Mouse (Mus musculus): ENCODE results near the gene Il1rl1. TPM values are rescaled to one million over a fixed set of nuclear protein-coding genes. Genes with fewer than 3 reads are reported as not detected.

Il1rl1 gene
- polyA plus RNA-seq, 1 experiment from 2014 or later, result 0.70 TPM

DNA sequence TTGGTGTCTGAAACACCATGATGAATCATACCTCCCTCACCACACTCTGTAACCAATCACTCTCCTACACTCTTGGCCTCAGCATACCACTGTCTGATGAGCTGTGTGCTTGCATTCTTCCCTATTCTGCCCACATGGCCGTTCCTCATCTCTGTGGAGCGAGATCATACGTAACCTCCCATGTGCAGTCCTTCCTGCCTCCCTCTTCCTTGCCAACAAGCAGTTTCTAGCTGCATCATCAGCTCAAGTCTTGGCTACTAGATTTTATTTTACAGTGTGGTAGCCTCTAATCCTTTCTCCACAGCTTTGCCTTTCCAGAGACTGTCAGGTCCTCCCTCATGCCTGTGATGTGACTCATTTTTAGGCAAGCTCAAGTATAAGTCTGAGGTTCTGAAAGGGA is 15.4 kb downstream of the Il1rl1 start:
- H3K4me1 ChIP-seq, result no peaks in the 10 kb centered on the region
- no peaks in the 10 kb centered on the region for H3K36me3 ChIP-seq
- no peak for ATAC-seq (ENCODE audit: borderline replicate concordance, extremely low read depth, low FRiP score, low TSS enrichment)
- no peak overlapping the region for H3K27ac ChIP-seq
- no peaks in the 10 kb centered on the region for H3K9me3 ChIP-seq
- H3K4me3 ChIP-seq, result no peak overlapping the region
- H3K4me2 ChIP-seq, result no peak overlapping the region
- 71% methylated on average over 3 of the region's 3 CpGs for WGBS
- no peaks in the 10 kb centered on the region for H3K27me3 ChIP-seq
- H3K9ac ChIP-seq, result no peak overlapping the region

DNA sequence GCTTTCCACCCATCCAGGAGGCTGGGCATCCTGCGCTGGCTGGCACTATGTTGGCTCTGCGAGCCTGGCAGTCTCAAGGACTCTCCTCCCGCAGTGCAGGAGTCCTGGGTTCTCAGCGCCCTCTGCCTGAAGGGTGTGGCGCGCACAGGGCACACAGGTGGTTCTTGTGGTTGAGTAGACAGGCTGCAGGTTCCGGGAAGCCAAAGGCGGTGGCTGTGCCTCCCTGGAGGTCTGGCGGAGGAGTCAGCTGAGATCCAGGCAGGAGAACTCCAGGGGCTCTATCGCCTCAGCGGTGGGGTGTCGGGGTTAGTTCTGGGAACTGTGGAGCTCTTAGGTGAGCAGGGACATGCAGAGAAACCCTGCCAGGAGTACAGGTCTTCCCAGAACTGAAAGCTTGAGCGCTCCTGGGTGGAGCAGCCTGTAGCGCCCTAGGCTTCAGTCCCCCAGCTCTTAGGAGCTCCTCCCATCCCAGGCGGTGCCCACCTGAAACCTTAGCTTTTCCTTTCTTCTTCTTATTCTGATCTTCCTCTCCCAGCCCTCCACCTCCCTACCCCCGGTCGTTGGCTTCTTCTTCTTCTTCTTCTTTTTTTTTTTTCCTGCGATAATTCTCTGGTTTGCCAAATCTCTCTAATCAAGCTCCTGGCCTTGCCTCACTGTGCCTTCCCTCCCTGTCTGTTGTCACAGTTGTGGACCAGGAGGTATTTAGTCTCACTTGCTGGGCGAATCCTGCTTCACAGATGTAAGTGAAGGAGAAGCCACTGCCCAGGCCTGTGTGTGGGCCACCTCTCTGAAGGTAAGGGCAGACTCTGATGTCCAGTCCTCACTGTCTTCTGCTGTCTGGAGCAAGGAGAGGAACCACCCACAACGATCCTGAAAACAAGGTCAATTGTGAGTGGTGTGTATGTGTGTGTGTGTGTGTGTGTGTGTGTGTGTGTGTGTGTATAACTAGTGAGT is 36.4 kb downstream of the Il1rl1 start, which contains the start of gene Il18r1:
Gene Il18r1 (plus strand): TSS at position 76 of the 954 bp plus-strand sequence.
- H3K4me1 ChIP-seq, result 0 out of 2 replicates have a peak, but pooled peaks cover 5% of the 10 kb centered on the region
- no peaks in the 10 kb centered on the region for H3K9me3 ChIP-seq
- 0 out of 2 replicates have a peak, but pooled peaks have one; percentile 70 for ATAC-seq (ENCODE audit: borderline replicate concordance, extremely low read depth, low FRiP score, low TSS enrichment)
- H3K27ac ChIP-seq, result peak within 1 kb of the TSS; percentile 73
- H3K9ac ChIP-seq, result no peak within 1 kb of the TSS
- no peaks in the 10 kb centered on the region for H3K36me3 ChIP-seq
- peak within 1 kb of the TSS; percentile 28 for H3K4me3 ChIP-seq
- 31% methylated on average over 20 of the region's 20 CpGs for WGBS
- H3K4me2 ChIP-seq, result peak within 1 kb of the TSS; percentile 46
- H3K27me3 ChIP-seq, result no peaks in the 10 kb centered on the region

DNA sequence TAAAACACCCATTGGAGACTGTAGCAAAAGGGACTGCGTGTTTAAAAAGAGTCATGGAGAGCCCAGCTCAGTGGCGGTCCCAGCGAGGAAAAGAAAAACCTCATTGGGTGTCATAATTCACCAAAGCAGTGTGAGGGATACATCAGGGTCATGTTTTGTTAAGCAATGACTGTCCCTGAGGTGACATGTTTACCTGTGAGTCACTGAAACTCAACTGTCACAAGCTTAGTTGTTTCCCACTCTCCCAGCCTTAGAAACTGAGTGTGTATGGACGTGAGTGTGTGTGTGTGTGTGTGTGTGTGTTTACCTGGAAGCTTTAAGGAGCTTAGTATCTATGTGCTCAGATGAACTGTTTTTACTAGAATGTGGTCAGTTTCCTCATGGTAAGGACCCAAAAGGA is 37.9 kb downstream of the Il1rl1 start:
- 0 out of 2 replicates have a peak, but pooled peaks cover 5% of the 10 kb centered on the region for H3K4me1 ChIP-seq
- H3K36me3 ChIP-seq, result no peaks in the 10 kb centered on the region
- H3K9ac ChIP-seq, result no peak overlapping the region
- no peak for ATAC-seq (ENCODE audit: borderline replicate concordance, extremely low read depth, low FRiP score, low TSS enrichment)
- H3K9me3 ChIP-seq, result no peaks in the 10 kb centered on the region
- 88% methylated on average over 4 of the region's 4 CpGs for WGBS
- H3K27me3 ChIP-seq, result no peaks in the 10 kb centered on the region
- no peak overlapping the region for H3K4me3 ChIP-seq
- no peak overlapping the region for H3K4me2 ChIP-seq
- no peak overlapping the region for H3K27ac ChIP-seq

DNA sequence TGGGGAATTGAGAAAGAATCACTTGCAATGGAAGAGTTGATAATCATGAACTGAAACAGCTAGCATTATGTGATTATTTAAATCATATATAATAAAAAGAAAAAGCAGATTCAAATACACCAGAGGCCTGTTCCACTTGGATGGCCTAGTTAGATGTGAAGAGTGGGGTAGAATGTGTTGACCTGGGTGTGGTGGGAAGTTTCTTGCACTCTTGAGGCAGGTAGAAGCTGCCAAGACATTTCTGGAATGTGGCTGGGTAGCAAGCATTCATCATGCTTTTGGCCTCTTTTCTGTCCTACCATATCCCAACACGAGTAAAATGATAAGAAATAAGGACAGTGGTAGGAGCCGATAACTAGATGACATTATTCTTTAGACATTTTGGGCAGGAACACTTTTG is 39.4 kb downstream of the Il1rl1 start:
- Histone ChIP-seq H3K27ac (0 out of 2 replicates have a peak overlapping the region, but pooled peaks have one; percentile 24), H3K4me1 (0 out of 2 replicates have a peak, but pooled peaks cover 5% of the 10 kb centered on the region), H3K4me3 (no peak overlapping the region), H3K4me2 (no peak overlapping the region), H3K36me3 (no peaks in the 10 kb centered on the region), H3K9ac (no peak overlapping the region), H3K9me3 (no peaks in the 10 kb centered on the region), H3K27me3 (no peaks in the 10 kb centered on the region)
- ATAC-seq (ENCODE audit: borderline replicate concordance, extremely low read depth, low FRiP score, low TSS enrichment), result no peak
- WGBS, result 32% methylated on average over 2 of the region's 2 CpGs

- 79% methylated on average over 12 of the region's 12 CpGs for WGBS
These were observed 40.5 kb downstream of the Il1rl1 start for GRCm38 (mm10) chr1:40469900-40470299.

DNA sequence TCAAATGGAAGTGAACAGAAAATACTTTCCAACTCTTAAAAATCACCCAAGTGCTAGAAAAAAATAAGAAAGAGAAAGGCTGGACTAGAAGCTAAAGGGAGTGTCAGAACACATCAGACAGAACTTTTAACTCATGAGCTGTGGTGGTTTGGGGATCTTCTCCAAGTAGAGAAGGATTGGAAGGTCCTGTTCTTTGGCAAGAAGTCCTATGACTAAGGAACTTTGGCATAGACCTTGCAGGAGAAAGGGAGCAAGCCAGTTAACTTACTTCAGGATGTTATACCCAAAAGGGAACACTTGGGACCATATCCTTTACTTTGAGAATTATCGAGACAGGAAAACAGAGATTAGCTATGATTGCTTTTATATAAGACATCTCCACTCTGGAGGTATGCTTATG is 43.0 kb downstream of the Il1rl1 start:
- Histone ChIP-seq H3K9ac (no peak overlapping the region), H3K36me3 (no peaks in the 10 kb centered on the region), H3K9me3 (no peaks in the 10 kb centered on the region), H3K4me3 (no peak overlapping the region), H3K4me1 (0 out of 2 replicates have a peak, but pooled peaks cover 5% of the 10 kb centered on the region), H3K27me3 (no peaks in the 10 kb centered on the region), H3K4me2 (no peak overlapping the region), H3K27ac (no peak overlapping the region)
- ATAC-seq (ENCODE audit: borderline replicate concordance, extremely low read depth, low FRiP score, low TSS enrichment), result no peak
- WGBS, result 95% methylated on average over 1 of the region's 1 CpGs

More at GRCm38 (mm10) chr1:40469900-40470299, 40.5 kb downstream of the Il1rl1 start:
- no peaks in the 10 kb centered on the region for H3K27me3 ChIP-seq
- no peak overlapping the region for H3K4me3 ChIP-seq
- no peaks in the 10 kb centered on the region for H3K9me3 ChIP-seq
- 0 out of 2 replicates have a peak, but pooled peaks cover 5% of the 10 kb centered on the region for H3K4me1 ChIP-seq
- no peak for ATAC-seq (ENCODE audit: borderline replicate concordance, extremely low read depth, low FRiP score, low TSS enrichment)
- H3K36me3 ChIP-seq, result no peaks in the 10 kb centered on the region
- no peak overlapping the region for H3K9ac ChIP-seq
- no peak overlapping the region for H3K4me2 ChIP-seq
- no peak overlapping the region for H3K27ac ChIP-seq

- H3K9me3 ChIP-seq, result no peaks in the 10 kb centered on the region
- no peak overlapping the region for H3K9ac ChIP-seq
- H3K27ac ChIP-seq, result no peak overlapping the region
- no peaks in the 10 kb centered on the region for H3K36me3 ChIP-seq
- H3K4me2 ChIP-seq, result no peak overlapping the region
- H3K4me3 ChIP-seq, result no peak overlapping the region
- no peak for ATAC-seq (ENCODE audit: borderline replicate concordance, extremely low read depth, low FRiP score, low TSS enrichment)
- H3K27me3 ChIP-seq, result no peaks in the 10 kb centered on the region
- 71% methylated on average over 4 of the region's 4 CpGs for WGBS
- 0 out of 2 replicates have a peak, but pooled peaks cover 5% of the 10 kb centered on the region for H3K4me1 ChIP-seq
These were observed 44.3 kb downstream of the Il1rl1 start for GRCm38 (mm10) chr1:40473640-40474039.

DNA sequence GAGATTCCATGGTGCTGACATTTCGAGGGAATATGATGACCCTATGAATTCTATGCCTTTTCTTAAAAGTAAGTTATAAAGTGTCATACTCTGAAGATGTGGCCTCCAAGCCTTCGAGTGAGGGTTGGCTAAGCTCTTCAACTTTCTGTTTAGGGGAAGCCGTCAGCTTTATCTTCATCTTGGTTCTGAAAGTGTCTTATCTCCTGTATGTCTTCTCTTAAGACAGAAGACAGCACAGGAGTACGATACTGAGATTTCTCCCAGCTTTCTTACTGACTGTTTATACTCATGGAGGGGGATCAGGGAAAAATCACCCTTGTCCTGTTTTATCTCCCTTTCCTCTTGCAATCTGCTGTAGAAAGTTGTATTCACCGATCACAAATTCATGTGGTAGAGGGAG is 45.0 kb downstream of the Il1rl1 start:
- WGBS, result 69% methylated on average over 5 of the region's 5 CpGs
- Histone ChIP-seq H3K4me2 (no peak overlapping the region), H3K4me1 (no peaks in the 10 kb centered on the region), H3K36me3 (no peaks in the 10 kb centered on the region), H3K9me3 (no peaks in the 10 kb centered on the region), H3K4me3 (no peak overlapping the region), H3K27me3 (no peaks in the 10 kb centered on the region), H3K9ac (no peak overlapping the region), H3K27ac (no peak overlapping the region)
- no peak for ATAC-seq (ENCODE audit: borderline replicate concordance, extremely low read depth, low FRiP score, low TSS enrichment)

DNA sequence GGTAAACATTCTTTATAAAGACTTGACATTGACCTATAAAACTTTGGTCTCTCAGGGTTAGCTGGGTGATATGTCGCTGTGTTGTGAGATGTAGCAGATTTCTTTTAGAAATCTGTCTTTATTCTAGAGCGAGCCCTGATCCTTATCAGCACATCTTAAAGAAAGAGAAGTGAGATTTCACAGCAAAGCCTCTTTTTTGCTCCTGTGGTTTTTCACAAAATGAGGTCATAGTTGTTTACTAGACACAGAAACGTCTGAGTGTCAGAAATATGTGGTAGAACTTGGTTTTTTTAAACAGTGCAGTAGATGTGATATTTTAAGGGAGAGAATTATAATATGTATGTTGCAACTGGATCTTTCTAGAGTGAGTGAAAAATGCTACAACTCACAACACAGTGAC is 46.3 kb downstream of the Il1rl1 start:
- Histone ChIP-seq H3K36me3 (no peaks in the 10 kb centered on the region), H3K9me3 (no peaks in the 10 kb centered on the region), H3K4me1 (no peaks in the 10 kb centered on the region), H3K27ac (no peak overlapping the region), H3K27me3 (no peaks in the 10 kb centered on the region), H3K4me2 (no peak overlapping the region), H3K4me3 (no peak overlapping the region), H3K9ac (no peak overlapping the region)
- no peak for ATAC-seq (ENCODE audit: borderline replicate concordance, extremely low read depth, low FRiP score, low TSS enrichment)
- WGBS, result 39% methylated on average over 3 of the region's 3 CpGs

DNA sequence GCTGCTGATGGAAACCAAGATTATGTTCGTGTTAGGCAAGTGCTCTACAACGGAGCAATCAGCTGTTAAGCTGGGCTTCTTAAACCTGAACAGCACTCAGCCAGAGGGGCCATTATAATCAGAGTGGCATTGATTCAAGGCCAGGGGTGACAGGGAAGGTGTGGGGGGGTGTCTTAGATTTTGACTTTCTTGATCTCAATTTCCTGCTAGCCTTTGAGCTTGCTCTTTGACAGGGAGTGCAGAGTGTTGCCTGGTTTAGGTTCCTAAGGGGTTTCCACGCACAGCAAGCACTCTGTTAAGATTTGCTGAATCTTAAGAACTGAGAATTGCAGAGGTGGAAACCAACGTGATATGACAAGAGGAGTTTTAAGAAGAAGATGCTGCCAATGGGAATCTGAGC is 47.4 kb downstream of the Il1rl1 start:
- Histone ChIP-seq H3K9ac (no peak overlapping the region), H3K9me3 (no peaks in the 10 kb centered on the region), H3K4me2 (no peak overlapping the region), H3K27ac (no peak overlapping the region), H3K27me3 (no peaks in the 10 kb centered on the region), H3K36me3 (no peaks in the 10 kb centered on the region), H3K4me3 (no peak overlapping the region), H3K4me1 (no peaks in the 10 kb centered on the region)
- ATAC-seq (ENCODE audit: borderline replicate concordance, extremely low read depth, low FRiP score, low TSS enrichment), result no peak
- 48% methylated on average over 4 of the region's 4 CpGs for WGBS

DNA sequence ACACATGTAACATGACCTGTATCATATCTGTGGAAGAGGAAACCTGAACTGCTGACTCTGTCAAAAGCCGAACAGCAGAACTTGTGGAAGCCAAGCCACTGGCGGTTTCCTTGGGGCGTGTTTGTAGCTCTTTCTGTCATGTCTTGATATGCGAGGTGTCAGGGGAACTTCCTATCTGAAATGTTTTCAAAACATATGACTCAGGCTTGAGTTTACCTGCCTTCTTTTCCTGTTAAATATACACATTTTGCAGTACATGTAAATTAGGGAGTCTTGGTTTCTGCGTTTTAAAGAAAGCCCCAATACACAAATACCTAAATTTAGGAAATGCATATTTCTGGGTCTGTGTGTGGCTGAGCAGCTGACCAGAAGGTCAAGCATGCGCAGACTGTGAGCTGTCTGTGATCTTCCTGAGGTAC is 50.1 kb downstream of the Il1rl1 start:
- no peaks in the 10 kb centered on the region for H3K4me1 ChIP-seq
- no peak for ATAC-seq (ENCODE audit: borderline replicate concordance, extremely low read depth, low FRiP score, low TSS enrichment)
- H3K4me2 ChIP-seq, result no peak overlapping the region
- no peak overlapping the region for H3K27ac ChIP-seq
- H3K27me3 ChIP-seq, result no peaks in the 10 kb centered on the region
- no peak overlapping the region for H3K4me3 ChIP-seq
- no peaks in the 10 kb centered on the region for H3K36me3 ChIP-seq
- no peaks in the 10 kb centered on the region for H3K9me3 ChIP-seq
- no peak overlapping the region for H3K9ac ChIP-seq
- 37% methylated on average over 6 of the region's 6 CpGs for WGBS

GRCm38 (mm10) chr1:40494594-40494993 is 65.2 kb downstream of the Il1rl1 start:
- Histone ChIP-seq H3K27ac (no peak overlapping the region), H3K27me3 (no peaks in the 10 kb centered on the region), H3K4me1 (no peaks in the 10 kb centered on the region), H3K4me2 (no peak overlapping the region), H3K36me3 (no peaks in the 10 kb centered on the region), H3K9me3 (no peaks in the 10 kb centered on the region), H3K9ac (no peak overlapping the region), H3K4me3 (no peak overlapping the region)
- no peak for ATAC-seq (ENCODE audit: borderline replicate concordance, extremely low read depth, low FRiP score, low TSS enrichment)
- 75% methylated on average over 4 of the region's 4 CpGs for WGBS

All from lung, embryonic 15.5 days (tissue).